Mouse (Mus musculus): ENCODE data around the gene Ankdd1a. TPM values are rescaled to one million over a fixed set of nuclear protein-coding genes. Genes with fewer than 3 reads are reported as not detected.

Ankdd1a gene
- polyA plus RNA-seq, 2 experiments: 0.06 TPM; not detected in 1

- ATAC-seq (ENCODE audit: insufficient read depth) (no peak), DNase-seq (ENCODE audit: low read depth in 3 of 3, low spot score in 3 of 3) (no peak)
- no peak overlapping the region for H3K9ac ChIP-seq (replicated peaks)
- no peak overlapping the region for H3K27ac ChIP-seq
- TF ChIP-seq CTCF (IDR thresholded peaks at IDR 0.05; ENCODE audit: low read depth) (no peak), EP300 (IDR thresholded peaks at IDR 0.05; ENCODE audit: low read depth) (no peak)
- H3K9me3 ChIP-seq (ENCODE audit: control insufficient read depth, low read length): no peaks in the 10 kb centered on the region
- no peak overlapping the region for H3K4me3 ChIP-seq (ENCODE audit: insufficient read depth in 1 of 2, low read depth in 2 of 2, low read length in 2 of 2)
- no peak overlapping the region; the same call in 1 of the 2 replicates for H3K4me2 ChIP-seq (ENCODE audit: low read depth)
- H3K36me3 ChIP-seq (replicated peaks; ENCODE audit: control insufficient read depth, insufficient read depth, low read depth): no peaks in the 10 kb centered on the region
- no peaks in the 10 kb centered on the region for H3K27me3 ChIP-seq (ENCODE audit: control insufficient read depth, insufficient read depth, low read length)
- WGBS (ENCODE audit: insufficient replicate concordance): 49% methylated on average over 10 of the region's 11 CpGs
- H3K4me1 ChIP-seq (replicated peaks; ENCODE audit: control insufficient read depth in 2 of 2, insufficient read depth in 2 of 2, low read length in 1 of 2): peaks cover 7 to 27% of the 10 kb centered on the region in 2 experiments
Measured at GRCm38 (mm10) chr9:65535789-65536469, 15.9 kb upstream of the Ankdd1a start.

GRCm38 (mm10) chr9:65535191-65535722 lies 15.3 kb upstream of the Ankdd1a start:
- no peaks in the 10 kb centered on the region for H3K9me3 ChIP-seq (ENCODE audit: control insufficient read depth, low read length)
- no peak overlapping the region for H3K4me2 ChIP-seq (ENCODE audit: low read depth)
- ATAC-seq (ENCODE audit: insufficient read depth) (no peak), DNase-seq (ENCODE audit: low read depth in 3 of 3, low spot score in 3 of 3) (no peak)
- H3K9ac ChIP-seq (replicated peaks): peak overlapping the region; percentile 23; the same call in 1 of the 2 replicates
- H3K27me3 ChIP-seq (ENCODE audit: control insufficient read depth, insufficient read depth, low read length): no peaks in the 10 kb centered on the region
- 26% methylated on average over 3 of the region's 3 CpGs for WGBS (ENCODE audit: insufficient replicate concordance)
- peaks cover 7 to 29% of the 10 kb centered on the region in 2 experiments for H3K4me1 ChIP-seq (replicated peaks; ENCODE audit: control insufficient read depth in 2 of 2, insufficient read depth in 2 of 2, low read length in 1 of 2)
- H3K36me3 ChIP-seq (replicated peaks; ENCODE audit: control insufficient read depth, insufficient read depth, low read depth): no peaks in the 10 kb centered on the region
- no peak for TF ChIP-seq CTCF (IDR thresholded peaks at IDR 0.05; ENCODE audit: low read depth)
- no peak for TF ChIP-seq EP300 (IDR thresholded peaks at IDR 0.05; ENCODE audit: low read depth)
- H3K27ac ChIP-seq: no peak overlapping the region
- H3K4me3 ChIP-seq (ENCODE audit: insufficient read depth in 1 of 2, low read depth in 2 of 2, low read length in 2 of 2): no peak overlapping the region

GRCm38 (mm10) chr9:65534111-65534510 lies 14.1 kb upstream of the Ankdd1a start:
- no peaks in the 10 kb centered on the region for H3K27me3 ChIP-seq (ENCODE audit: control insufficient read depth, insufficient read depth, low read length)
- H3K36me3 ChIP-seq (replicated peaks; ENCODE audit: control insufficient read depth, insufficient read depth, low read depth): no peaks in the 10 kb centered on the region
- TF ChIP-seq EP300 (IDR thresholded peaks at IDR 0.05; ENCODE audit: low read depth) (no peak), CTCF (IDR thresholded peaks at IDR 0.05; ENCODE audit: low read depth) (no peak)
- no peak overlapping the region for H3K4me2 ChIP-seq (ENCODE audit: low read depth)
- H3K9me3 ChIP-seq (ENCODE audit: control insufficient read depth, low read length): no peaks in the 10 kb centered on the region
- no peak overlapping the region for H3K9ac ChIP-seq (replicated peaks)
- ATAC-seq (ENCODE audit: insufficient read depth): no peak
- peaks cover 19 to 38% of the 10 kb centered on the region in 2 experiments for H3K4me1 ChIP-seq (replicated peaks; ENCODE audit: control insufficient read depth in 2 of 2, insufficient read depth in 2 of 2, low read length in 1 of 2)
- H3K4me3 ChIP-seq (ENCODE audit: insufficient read depth in 1 of 2, low read depth in 2 of 2, low read length in 2 of 2): no peak overlapping the region
- WGBS (ENCODE audit: insufficient replicate concordance): 79% methylated on average over 3 of the region's 3 CpGs
- no peak for DNase-seq (ENCODE audit: low read depth in 3 of 3, low spot score in 3 of 3)
- no peak overlapping the region for H3K27ac ChIP-seq

GRCm38 (mm10) chr9:65532986-65533385 lies 13.0 kb upstream of the Ankdd1a start:
- H3K4me3 ChIP-seq (ENCODE audit: insufficient read depth in 1 of 2, low read depth in 2 of 2, low read length in 2 of 2): no peak overlapping the region
- no peaks in the 10 kb centered on the region for H3K27me3 ChIP-seq (ENCODE audit: control insufficient read depth, insufficient read depth, low read length)
- WGBS (ENCODE audit: insufficient replicate concordance): 50% methylated on average over 8 of the region's 8 CpGs
- no peaks in the 10 kb centered on the region for H3K9me3 ChIP-seq (ENCODE audit: control insufficient read depth, low read length)
- H3K4me1 ChIP-seq (replicated peaks; ENCODE audit: control insufficient read depth in 2 of 2, insufficient read depth in 2 of 2, low read length in 1 of 2): peaks cover 24 to 43% of the 10 kb centered on the region in 2 experiments
- H3K36me3 ChIP-seq (replicated peaks; ENCODE audit: control insufficient read depth, insufficient read depth, low read depth): no peaks in the 10 kb centered on the region
- H3K27ac ChIP-seq: peak overlapping the region; percentile 29; the same call in 1 of the 2 replicates
- DNase-seq (ENCODE audit: low read depth in 3 of 3, low spot score in 3 of 3) (no peak), ATAC-seq (ENCODE audit: insufficient read depth) (no peak)
- no peak overlapping the region for H3K9ac ChIP-seq (replicated peaks)
- H3K4me2 ChIP-seq (ENCODE audit: low read depth): no peak overlapping the region
- TF ChIP-seq CTCF (IDR thresholded peaks at IDR 0.05; ENCODE audit: low read depth) (no peak), EP300 (IDR thresholded peaks at IDR 0.05; ENCODE audit: low read depth) (no peak)

- Histone ChIP-seq H3K27me3 (ENCODE audit: control insufficient read depth, insufficient read depth, low read length) (no peaks in the 10 kb centered on the region), H3K4me1 (replicated peaks; ENCODE audit: control insufficient read depth in 2 of 2, insufficient read depth in 2 of 2, low read length in 1 of 2) (peaks cover 28 to 41% of the 10 kb centered on the region in 2 experiments), H3K9me3 (ENCODE audit: control insufficient read depth, low read length) (no peaks in the 10 kb centered on the region), H3K9ac (replicated peaks) (no peak overlapping the region), H3K4me2 (ENCODE audit: low read depth) (no peak overlapping the region), H3K27ac (no peak overlapping the region), H3K36me3 (replicated peaks; ENCODE audit: control insufficient read depth, insufficient read depth, low read depth) (no peaks in the 10 kb centered on the region), H3K4me3 (ENCODE audit: insufficient read depth in 1 of 2, low read depth in 2 of 2, low read length in 2 of 2) (no peak overlapping the region)
- ATAC-seq (ENCODE audit: insufficient read depth) (no peak), DNase-seq (ENCODE audit: low read depth in 3 of 3, low spot score in 3 of 3) (no peak)
- WGBS (ENCODE audit: insufficient replicate concordance): 75% methylated on average over 5 of the region's 5 CpGs
- TF ChIP-seq EP300 (IDR thresholded peaks at IDR 0.05; ENCODE audit: low read depth) (no peak), CTCF (IDR thresholded peaks at IDR 0.05; ENCODE audit: low read depth) (no peak)
Measured at GRCm38 (mm10) chr9:65531283-65531682, 11.3 kb upstream of the Ankdd1a start.
